Mouse (Mus musculus) cerebellum, adult 9-11 months (tissue): Measurements from ENCODE around the gene Banp.

Source experiments
- DNase-seq: peaks from one replicate; pipeline ENCODE4 v3.0.0; 2022

Banp gene

DNA sequence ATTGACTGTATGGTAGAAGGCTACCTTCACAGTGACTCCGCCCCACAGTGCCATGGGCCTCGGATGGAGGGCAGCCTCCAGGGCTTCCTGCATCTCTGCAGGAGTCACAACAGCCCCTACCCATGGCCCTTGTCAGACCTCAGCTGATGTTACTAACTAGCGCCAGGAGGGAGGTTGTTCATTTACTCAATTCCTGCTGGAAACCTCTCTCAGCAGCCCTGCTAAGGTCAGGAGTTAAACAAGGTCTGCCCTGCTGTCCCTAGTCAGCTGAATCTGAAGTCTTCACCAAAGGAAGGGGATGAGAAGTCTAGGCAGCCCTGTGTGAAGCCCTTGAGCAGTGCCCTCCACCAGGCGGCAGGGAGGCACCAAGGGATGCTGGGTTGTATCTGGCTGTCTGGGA lies 121.6 kb downstream of the Banp start:
- no peak for DNase-seq

GRCm38 (mm10) chr8:122073964-122074363 lies 124.4 kb downstream of the Banp start:
- DNase-seq = no peak

- no peak for DNase-seq
Observed at GRCm38 (mm10) chr8:122074442-122074841, 124.9 kb downstream of the Banp start.

DNA sequence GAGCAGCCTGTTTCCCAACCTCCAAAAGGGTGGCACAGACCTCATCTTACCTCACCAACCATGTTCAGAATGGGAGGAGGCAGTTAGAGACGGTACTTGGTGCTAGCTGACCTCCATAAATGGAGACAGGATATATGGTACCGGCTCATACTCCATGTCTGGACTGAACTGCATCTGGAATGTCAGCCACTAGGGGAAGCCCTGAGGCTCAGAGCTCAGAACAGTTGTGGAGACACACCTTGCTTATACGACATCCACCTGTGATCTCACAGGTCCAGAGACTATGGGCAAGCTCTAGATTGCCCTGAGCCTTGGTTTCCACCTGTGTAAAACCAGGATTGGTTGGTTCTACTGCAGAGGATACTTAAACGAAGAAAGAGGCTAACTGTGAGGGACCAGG lies 125.4 kb downstream of the Banp start:
- DNase-seq = no peak

DNA sequence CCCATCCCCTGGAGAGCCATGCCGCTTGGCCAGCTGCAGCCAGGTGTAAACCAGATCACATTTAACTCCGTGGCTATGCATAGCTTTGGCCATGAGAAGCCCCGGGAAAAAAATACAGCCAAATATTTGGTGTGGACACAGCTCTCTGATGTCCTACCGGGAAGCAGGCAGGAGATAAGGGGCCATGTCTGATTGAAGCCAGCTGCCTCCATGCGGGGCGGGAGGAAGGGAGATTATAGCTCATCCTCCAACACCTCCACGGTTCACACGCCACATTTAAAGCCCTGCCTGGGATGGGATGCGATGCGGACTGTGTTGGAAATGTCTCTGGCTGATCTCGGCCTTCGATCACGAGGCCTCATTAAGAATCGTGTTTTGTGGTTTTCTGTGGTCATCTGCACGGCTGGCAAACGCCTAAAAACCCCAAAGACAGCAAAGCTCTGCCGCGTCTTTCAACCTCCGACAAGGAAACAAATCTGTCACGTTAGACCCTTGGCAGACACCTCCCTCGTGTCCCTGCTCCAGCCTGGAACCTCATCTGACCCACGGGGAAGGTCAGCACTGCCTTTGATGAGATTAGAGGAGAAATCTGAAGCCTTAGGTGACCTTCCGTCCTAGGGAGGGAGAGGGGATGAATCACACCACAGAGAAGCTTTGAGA lies 126.8 kb downstream of the Banp start:
- DNase-seq = no peak

- no peak for DNase-seq
Observed at GRCm38 (mm10) chr8:122078321-122078720, 128.8 kb downstream of the Banp start.
